Mouse (Mus musculus): ENCODE measurements at regions not wholly inside any gene's neighbourhood (a gene's known extent, or its start where the extent isn't known, plus 50 kb on each side); places are given as distances from the start of the nearest gene placed in this dataset.
A peak's percentile ranks its signal among the peaks of the same experiment; 100 is the strongest.

DNA sequence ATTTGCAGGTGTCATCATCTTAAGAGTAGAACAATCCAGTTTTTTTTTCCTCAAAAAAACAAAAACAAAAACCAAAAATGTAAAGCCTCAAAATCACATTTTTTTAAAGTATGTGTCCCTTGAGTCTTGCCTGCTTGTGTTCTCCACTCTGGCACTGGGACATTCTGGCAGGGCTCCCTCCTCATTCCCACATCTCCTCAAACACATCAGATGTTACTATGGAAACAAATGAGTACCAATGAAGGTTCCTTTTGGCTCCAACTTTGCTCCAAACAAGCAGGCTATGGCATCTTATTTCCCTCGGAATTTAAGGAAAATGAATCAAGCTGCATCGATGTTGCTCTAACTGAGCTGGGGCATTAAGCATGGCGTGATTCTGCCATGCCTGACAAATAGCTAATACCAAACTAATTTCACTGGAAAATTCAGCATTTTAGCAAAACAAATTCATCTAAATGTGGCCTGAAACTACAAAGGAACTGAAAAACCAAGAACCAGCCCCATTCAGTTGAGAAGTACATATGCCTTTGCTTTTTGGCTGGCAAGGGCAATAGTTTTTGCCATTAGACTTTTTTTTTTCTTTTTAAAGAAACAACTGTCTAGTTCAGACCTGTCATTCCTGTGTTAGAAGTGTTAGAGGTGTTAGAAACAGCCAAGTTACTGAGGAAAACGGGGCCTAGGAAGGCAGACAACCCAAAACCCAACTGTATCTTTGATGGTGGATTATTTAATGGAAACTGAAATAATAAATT, 522.2 kb upstream of the 2610301B20Rik start:
- TF ChIP-seq IRF4 (IDR thresholded peaks at IDR 0.05; ENCODE audit: low read depth, low read length) = peak; percentile 69
- TF ChIP-seq TCF12 (IDR thresholded peaks at IDR 0.05; ENCODE audit: low read depth, low read length) = no peak
- no peak for TF ChIP-seq E2F4 (IDR thresholded peaks at IDR 0.05; ENCODE audit: insufficient replicate concordance, low read depth, low read length)
- TF ChIP-seq TBP (conservative IDR thresholded peaks at IDR 0.05; ENCODE audit: low read depth, low read length) = 0 out of 2 replicates have a peak, but pooled peaks have one; percentile 19
- peak; percentile 72; the same call in 1 of the 2 replicates for TF ChIP-seq MEF2A (IDR thresholded peaks at IDR 0.05; ENCODE audit: borderline replicate concordance, low read depth, low read length)
- TF ChIP-seq NRF1 (IDR thresholded peaks at IDR 0.05; ENCODE audit: low read depth, low read length) = no peak
- no peak for TF ChIP-seq USF2 (conservative IDR thresholded peaks at IDR 0.05; ENCODE audit: low read depth, low read length)
- TF ChIP-seq POLR2A (IDR thresholded peaks at IDR 0.05; ENCODE audit: low read depth, low read length) = no peak
- TF ChIP-seq HCFC1 (IDR thresholded peaks at IDR 0.05; ENCODE audit: low read depth, low read length) = no peak
- no peak for TF ChIP-seq ELF1 (IDR thresholded peaks at IDR 0.05; ENCODE audit: low read depth, low read length)
- no peak for TF ChIP-seq CHD1 (IDR thresholded peaks at IDR 0.05; ENCODE audit: low read depth, low read length)
- no peak for TF ChIP-seq CTCF (conservative IDR thresholded peaks at IDR 0.05 in 1 of 2, IDR thresholded peaks at IDR 0.05 in 1 of 2; ENCODE audit: low read depth in 2 of 2, low read length in 2 of 2)
- TF ChIP-seq GABPA (IDR thresholded peaks at IDR 0.05; ENCODE audit: insufficient replicate concordance, low read depth, low read length) = no peak
- no peak for TF ChIP-seq MAX (IDR thresholded peaks at IDR 0.05; ENCODE audit: low read length)
- no peak for TF ChIP-seq PAX5 (IDR thresholded peaks at IDR 0.05; ENCODE audit: low read length)
- no peak for TF ChIP-seq SMC3 (IDR thresholded peaks at IDR 0.05; ENCODE audit: low read depth, low read length)
- no peak for TF ChIP-seq ZC3H11A (IDR thresholded peaks at IDR 0.05; ENCODE audit: low read depth, low read length)
- TF ChIP-seq SIN3A (IDR thresholded peaks at IDR 0.05; ENCODE audit: low read length) = no peak
- TF ChIP-seq ZNF384 (IDR thresholded peaks at IDR 0.05; ENCODE audit: low read depth, low read length) = peak; percentile 90
- TF ChIP-seq EP300 (IDR thresholded peaks at IDR 0.05; ENCODE audit: low read length) = peak; percentile 46; the same call in 1 of the 2 replicates
- TF ChIP-seq POLR2AphosphoS2 (IDR thresholded peaks at IDR 0.05; ENCODE audit: low read depth, low read length) = no peak
- dilution Hi-C loops (cut with MboI; ENCODE audit: extremely low pct_ligation_motif_present, extremely low pct_unique_long_range_greater_than_20kb, low sequenced_read_pairs) = no loop called here
- H3K4me1 ChIP-seq (ENCODE audit: control insufficient read depth in 1 of 2, insufficient read depth in 2 of 2) = peaks cover 6 to 31% of the 10 kb centered on the region in 2 experiments
- in situ Hi-C loops (cut with MboI; ENCODE audit: low pct_ligation_motif_present, low pct_unique_long_range_greater_than_20kb, low sequenced_read_pairs) = no loop called here
- no peaks in the 10 kb centered on the region for H3K27me3 ChIP-seq (replicated peaks)
- no peak overlapping the region for H3K9ac ChIP-seq (ENCODE audit: insufficient read depth, low read depth)
- peak overlapping the region; percentile 4; the same call in 1 of the 2 replicates for H3K27ac ChIP-seq (ENCODE audit: insufficient read depth, low read depth)
- H3K4me3 ChIP-seq (replicated peaks in 1 of 3; ENCODE audit: low read depth in 2 of 3, low read length in 2 of 3, poor library complexity in 1 of 3) = no peak overlapping the region
- no peaks in the 10 kb centered on the region for H3K36me3 ChIP-seq (replicated peaks in 1 of 2; ENCODE audit: control insufficient read depth in 1 of 2, insufficient read depth in 1 of 2, low read length in 1 of 2)
- no peak overlapping the region for H3K4me2 ChIP-seq (ENCODE audit: insufficient read depth, low read depth, poor library complexity, severe bottlenecking)
- H3K9me3 ChIP-seq (replicated peaks; ENCODE audit: low read length) = no peaks in the 10 kb centered on the region
- no peak for DNase-seq (ENCODE audit: extremely low read depth)
- no peaks in the 10 kb centered on the region for H3K79me2 ChIP-seq (replicated peaks; ENCODE audit: control insufficient read depth, extremely low read depth, insufficient read depth, poor library complexity, severe bottlenecking)

- H3K4me2 ChIP-seq (ENCODE audit: insufficient read depth, low read depth, poor library complexity, severe bottlenecking) = peak overlapping the region; percentile 95
- H3K79me2 ChIP-seq (replicated peaks; ENCODE audit: control insufficient read depth, extremely low read depth, insufficient read depth, poor library complexity, severe bottlenecking) = no peaks in the 10 kb centered on the region
- no peaks in the 10 kb centered on the region for H3K27me3 ChIP-seq (replicated peaks)
- H3K36me3 ChIP-seq (replicated peaks in 1 of 2; ENCODE audit: control insufficient read depth in 1 of 2, insufficient read depth in 1 of 2, low read length in 1 of 2) = no peaks in the 10 kb centered on the region
- H3K9ac ChIP-seq (ENCODE audit: insufficient read depth, low read depth) = no peak overlapping the region
- DNase-seq (ENCODE audit: extremely low read depth) = peak; percentile 94
- no peaks in the 10 kb centered on the region for H3K9me3 ChIP-seq (replicated peaks; ENCODE audit: low read length)
- no peak overlapping the region for H3K4me3 ChIP-seq (replicated peaks in 1 of 3; ENCODE audit: low read depth in 2 of 3, low read length in 2 of 3, poor library complexity in 1 of 3)
- in situ Hi-C loops (cut with MboI; ENCODE audit: low pct_ligation_motif_present, low pct_unique_long_range_greater_than_20kb, low sequenced_read_pairs) (no loop called here), dilution Hi-C loops (cut with MboI; ENCODE audit: extremely low pct_ligation_motif_present, extremely low pct_unique_long_range_greater_than_20kb, low sequenced_read_pairs) (no loop called here)
- H3K27ac ChIP-seq (ENCODE audit: insufficient read depth, low read depth) = peak overlapping the region; percentile 99; the same call in 1 of the 2 replicates
- H3K4me1 ChIP-seq (ENCODE audit: control insufficient read depth in 1 of 2, insufficient read depth in 2 of 2) = peaks cover 12 to 33% of the 10 kb centered on the region in 2 experiments
- TF ChIP-seq PAX5 (IDR thresholded peaks at IDR 0.05; ENCODE audit: low read length) = no peak
- peak; percentile 96 for TF ChIP-seq JUND (conservative IDR thresholded peaks at IDR 0.05; ENCODE audit: low read depth, low read length)
- peak; percentile 47; the same call in 1 of the 2 replicates for TF ChIP-seq MAZ (IDR thresholded peaks at IDR 0.05; ENCODE audit: low read depth, low read length)
- TF ChIP-seq MYC (IDR thresholded peaks at IDR 0.05; ENCODE audit: low read depth, low read length) = peak; percentile 100
- peak; percentile 97 for TF ChIP-seq ETS1 (conservative IDR thresholded peaks at IDR 0.05; ENCODE audit: low read depth, low read length)
- no peak for TF ChIP-seq GABPA (IDR thresholded peaks at IDR 0.05; ENCODE audit: insufficient replicate concordance, low read depth, low read length)
- TF ChIP-seq E2F4 (IDR thresholded peaks at IDR 0.05; ENCODE audit: insufficient replicate concordance, low read depth, low read length) = peak; percentile 27; the same call in 1 of the 2 replicates
- TF ChIP-seq HCFC1 (IDR thresholded peaks at IDR 0.05; ENCODE audit: low read depth, low read length) = peak; percentile 70
- no peak for TF ChIP-seq ZKSCAN1 (IDR thresholded peaks at IDR 0.05; ENCODE audit: borderline replicate concordance, low read depth, low read length)
- TF ChIP-seq MAFK (IDR thresholded peaks at IDR 0.05; ENCODE audit: insufficient replicate concordance, low read length) = no peak
- TF ChIP-seq NELFE (IDR thresholded peaks at IDR 0.05; ENCODE audit: low read depth, low read length) = no peak; the same call in none of the 2 replicates
- peak; percentile 71; the same call in 1 of the 2 replicates for TF ChIP-seq CHD2 (IDR thresholded peaks at IDR 0.05; ENCODE audit: low read length)
- TF ChIP-seq SMC3 (IDR thresholded peaks at IDR 0.05; ENCODE audit: low read depth, low read length) = no peak; the same call in 1 of the 2 replicates
- TF ChIP-seq ZC3H11A (IDR thresholded peaks at IDR 0.05; ENCODE audit: low read depth, low read length) = no peak
- no peak for TF ChIP-seq KAT2A (IDR thresholded peaks at IDR 0.05; ENCODE audit: insufficient replicate concordance, low read length)
- TF ChIP-seq TBP (conservative IDR thresholded peaks at IDR 0.05; ENCODE audit: low read depth, low read length) = peak; percentile 59; the same call in 1 of the 2 replicates
- peak; percentile 44 for TF ChIP-seq USF1 (IDR thresholded peaks at IDR 0.05; ENCODE audit: low read depth, low read length)
- peak; percentile 35; the same call in 1 of the 2 replicates for TF ChIP-seq USF2 (conservative IDR thresholded peaks at IDR 0.05; ENCODE audit: low read depth, low read length)
Measured at GRCm38 (mm10) chr4:10357572-10357971, 516.7 kb upstream of the 2610301B20Rik start.
